Comparison of ENCODE assay signal across 8 mouse cellular contexts in genomic region chr1:34850343-34851136, GRCm38 (mm10). TPM values are rescaled to one million over a fixed set of nuclear protein-coding genes. Genes with fewer than 3 reads are reported as not detected.
DNase-seq lines count a peak whose midpoint lies in the region; ATAC-seq and TF ChIP-seq lines count a peak whose summit lies in the region.

No protein-coding gene starts in this region.

- H3K27ac ChIP-seq in testis, adult 2 months (ENCODE audit: control insufficient read depth, insufficient read depth, low read depth, low read length): no peak overlapping the region
- H3K27ac ChIP-seq in intestine, embryonic 15.5 days: peak overlapping the region; percentile 64
- H3K27ac ChIP-seq in neural tube, embryonic 13.5 days (replicated peaks): no peak overlapping the region

- H3K27me3 ChIP-seq in testis, adult 2 months (ENCODE audit: control insufficient read depth, insufficient read depth, low read length): no peaks in the 10 kb centered on the region
- no peaks in the 10 kb centered on the region for H3K27me3 ChIP-seq in intestine, embryonic 15.5 days (replicated peaks)
- no peaks in the 10 kb centered on the region for H3K27me3 ChIP-seq in neural tube, embryonic 13.5 days

- H3K4me1 ChIP-seq in testis, adult 2 months (ENCODE audit: control insufficient read depth, insufficient read depth, low read length): peaks cover 7% of the 10 kb centered on the region
- 0 out of 2 replicates have a peak, but pooled peaks cover 3% of the 10 kb centered on the region for H3K4me1 ChIP-seq in intestine, embryonic 15.5 days (replicated peaks)
- peaks cover 40% of the 10 kb centered on the region for H3K4me1 ChIP-seq in neural tube, embryonic 13.5 days (replicated peaks)

- peak overlapping the region; percentile 81 for H3K4me3 ChIP-seq in testis, adult 2 months (ENCODE audit: control insufficient read depth, low read depth, low read length)
- peak overlapping the region; percentile 79 for H3K4me3 ChIP-seq in intestine, embryonic 15.5 days (replicated peaks)
- peak overlapping the region; percentile 82 for H3K4me3 ChIP-seq in neural tube, embryonic 13.5 days

- peak overlapping the region; percentile 83 for H3K9ac ChIP-seq in intestine, embryonic 15.5 days
- peak overlapping the region; percentile 94 for H3K9ac ChIP-seq in neural tube, embryonic 13.5 days

- no peaks in the 10 kb centered on the region for H3K36me3 ChIP-seq in testis, adult 2 months (ENCODE audit: control insufficient read depth, insufficient read depth, low read length)
- H3K36me3 ChIP-seq in intestine, embryonic 15.5 days: no peaks in the 10 kb centered on the region
- H3K36me3 ChIP-seq in neural tube, embryonic 13.5 days: no peaks in the 10 kb centered on the region

- peak; percentile 40 for ATAC-seq in intestine, embryonic 15.5 days
- peak; percentile 82 for ATAC-seq in neural tube, embryonic 13.5 days (ENCODE audit: low read depth)

- peak overlapping the region; percentile 89 for H3K4me2 ChIP-seq in intestine, embryonic 15.5 days (replicated peaks)
- peak overlapping the region; percentile 65 for H3K4me2 ChIP-seq in neural tube, embryonic 13.5 days

- 47% methylated on average over 11 of the region's 11 CpGs for WGBS in intestine, embryonic 15.5 days
- 43% methylated on average over 11 of the region's 11 CpGs for WGBS in neural tube, embryonic 13.5 days

- no peaks in the 10 kb centered on the region for H3K9me3 ChIP-seq in intestine, embryonic 15.5 days
- H3K9me3 ChIP-seq in neural tube, embryonic 13.5 days: no peaks in the 10 kb centered on the region

- no peak for TF ChIP-seq CTCF in testis, adult 2 months (IDR thresholded peaks at IDR 0.05; ENCODE audit: control insufficient read depth, insufficient read depth, insufficient replicate concordance, low read depth, low read length)

- peak; percentile 37 for DNase-seq in adrenal gland, postnatal 14 days
- no peak for DNase-seq in adrenal gland, adult 18-20 months (ENCODE audit: low spot score in 2 of 2)
- no peak for DNase-seq in testis, postnatal 10 days (ENCODE audit: low spot score)
- DNase-seq in right cerebral cortex, postnatal 36 days (ENCODE audit: low spot score in 2 of 2): no peak
- DNase-seq in urinary bladder, adult 2 months (ENCODE audit: low spot score): no peak

- TF ChIP-seq POLR2A in testis, adult 2 months (IDR thresholded peaks at IDR 0.05; ENCODE audit: control insufficient read depth, low read depth, low read length): no peak

RNA-seq across cellular contexts. Expression of gene Plekhb2, which starts 0.8 kb away (rescaled TPM):
- 84.8 and 96.7 TPM in 2 replicates for total RNA-seq in adrenal gland, postnatal 14 days (2021)
- total RNA-seq in adrenal gland, adult 18-20 months (2021): 100 to 1,000 TPM; 162 to 200 TPM
- polyA plus RNA-seq in testis, adult 2 months (2012; rRNA removed): 12.7 TPM in 2 replicates
- polyA plus RNA-seq in intestine, embryonic 15.5 days (2015; fragmentation: Nextera tagmentation; extraction: Ambion mirVana): 78.3 and 80.0 TPM in 2 replicates
- polyA plus RNA-seq in neural tube, embryonic 13.5 days (2015; fragmentation: Nextera tagmentation; extraction: Ambion mirVana): 74.2 and 86.4 TPM in 2 replicates
- polyA plus RNA-seq in urinary bladder, adult 2 months (2012; rRNA removed): 120 and 125 TPM in 2 replicates

RNA-seq across cellular contexts. Expression of gene Fam168b, which starts 7.7 kb away (rescaled TPM):
- 131 and 133 TPM in 2 replicates for total RNA-seq in adrenal gland, postnatal 14 days (2021)
- 100 to 1,000 TPM; 122 to 152 TPM for total RNA-seq in adrenal gland, adult 18-20 months (2021)
- 59.1 and 70.5 TPM in 2 replicates for polyA plus RNA-seq in testis, adult 2 months (2012; rRNA removed)
- 57.0 and 60.6 TPM in 2 replicates for polyA plus RNA-seq in intestine, embryonic 15.5 days (2015; fragmentation: Nextera tagmentation; extraction: Ambion mirVana)
- 127 and 131 TPM in 2 replicates for polyA plus RNA-seq in neural tube, embryonic 13.5 days (2015; fragmentation: Nextera tagmentation; extraction: Ambion mirVana)
- 90.5 and 98.5 TPM in 2 replicates for polyA plus RNA-seq in urinary bladder, adult 2 months (2012; rRNA removed)
